Mouse (Mus musculus) G1E (cell line): Measurements from ENCODE around the gene Suv39h1. TPM values are rescaled to one million over a fixed set of nuclear protein-coding genes. Genes with fewer than 3 reads are reported as not detected.

ENCODE experiments used
- ATAC-seq: 2 replicates; pipeline ENCODE4 v1.8.0; 2016; ENCODE audit warnings: mild to moderate bottlenecking; ENCODE audit not compliant: insufficient number of reproducible peaks, poor library complexity, low FRiP score, severe bottlenecking; ENCODE audit errors: extremely low read depth
- DNase-seq: peaks from one replicate; pipeline ENCODE4 v3.0.0; 2012; ENCODE audit warnings: low spot score
- H3K27me3 ChIP-seq: 2 replicates; pipeline ENCODE4 v1.6.1; 2012; ENCODE audit warnings: mild to moderate bottlenecking, low read length, inconsistent platforms; ENCODE audit not compliant: insufficient read depth
- H3K36me3 ChIP-seq: replicated peaks from 2 replicates; pipeline ENCODE3; 2012; ENCODE audit warnings: mild to moderate bottlenecking, inconsistent platforms
- H3K4me1 ChIP-seq: 2 replicates; pipeline ENCODE4 v1.6.1; 2012; ENCODE audit warnings: low read depth, low read length, inconsistent platforms, mixed read lengths; ENCODE audit not compliant: insufficient read depth
- H3K4me3 ChIP-seq: 2 replicates; pipeline ENCODE4 v1.5.1; 2012; ENCODE audit warnings: low read depth, mild to moderate bottlenecking, inconsistent platforms, low read length, moderate library complexity, mixed read lengths
- H3K9me3 ChIP-seq: replicated peaks from 2 replicates; pipeline ENCODE4 v1.6.1; 2012; ENCODE audit warnings: inconsistent platforms
- CTCF ChIP-seq: IDR thresholded peaks from 2 replicates; pipeline ENCODE4 v1.5.1; 2012; ENCODE audit warnings: low read depth, low read length, inconsistent platforms, mixed read lengths
- GATA1 ChIP-seq: IDR thresholded peaks from 2 replicates; pipeline ENCODE4 v1.6.1; 2012; ENCODE audit warnings: borderline replicate concordance, low read length, inconsistent platforms, mixed read lengths
- GATA2 ChIP-seq: IDR thresholded peaks from 2 replicates; pipeline ENCODE4 v1.6.1; 2012; ENCODE audit warnings: low read depth, low read length, inconsistent platforms, borderline replicate concordance
- POLR2AphosphoS5 ChIP-seq: IDR thresholded peaks from 2 replicates; pipeline ENCODE4 v1.6.1; 2012; ENCODE audit warnings: low read depth, low read length, inconsistent platforms; ENCODE audit not compliant: insufficient replicate concordance
- TAL1 ChIP-seq: conservative IDR thresholded peaks from 2 replicates; pipeline ENCODE4 v1.6.1; 2012; ENCODE audit warnings: low read depth, low read length, inconsistent platforms, mixed read lengths
- polyA plus RNA-seq: library from polyadenylated mRNA; stranded (reverse); fragments of >175 nt; gene quantifications from 2 replicates; pipeline ENCODE4 v1.2.3, GENCODE M21; 2012
- total RNA-seq, 2 experiments: library from RNA; stranded (forward) in 1 of 2; stranded (reverse) in 1 of 2; fragments of 200-1000 nt in 1 of 2; fragments of >200 nt in 1 of 2; fragmentation: Nextera tagmentation in 1 of 2; gene quantifications; 2 replicates each; pipeline ENCODE4 v1.2.3; 2014 to 2017

Gene Suv39h1
- total and polyA plus RNA-seq, 3 experiments: 23.6 to 69.7 (median 66.6) TPM

DNA sequence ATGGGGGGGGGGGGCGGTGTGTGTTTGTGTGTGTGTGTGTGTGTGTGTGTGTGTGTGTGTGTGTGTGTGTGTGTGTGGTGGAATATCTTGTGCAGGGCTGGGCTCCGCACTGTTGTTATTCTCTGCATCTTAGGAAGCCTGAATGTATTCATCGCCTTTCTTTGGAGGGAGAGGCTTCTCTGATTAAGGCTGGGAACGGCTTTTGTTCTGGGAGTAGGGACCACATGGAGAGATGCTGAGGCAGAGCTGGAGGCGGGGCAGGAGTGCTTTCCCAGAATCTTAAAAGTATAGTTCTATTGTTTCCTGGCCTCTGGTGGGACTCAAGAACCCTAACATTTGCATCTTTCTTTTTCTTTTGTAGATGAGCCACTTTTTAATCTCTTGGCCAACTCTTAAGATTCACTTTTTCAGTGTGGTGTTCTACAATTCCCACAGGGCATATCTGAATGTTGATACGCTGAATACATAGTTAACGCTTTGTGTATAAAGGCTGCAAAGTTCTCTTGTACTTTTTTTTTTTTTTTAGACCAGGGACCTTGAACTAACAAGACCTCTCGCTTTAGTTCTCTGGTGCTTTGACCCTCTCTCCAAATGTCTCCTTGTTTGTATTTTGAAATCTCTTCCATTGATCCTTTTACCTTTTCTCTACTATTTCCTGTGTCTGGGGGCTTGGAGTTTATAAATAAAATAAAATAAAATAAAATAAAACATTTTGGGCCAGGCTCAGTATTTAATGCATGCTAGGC is 60.8 kb downstream of the Suv39h1 start:
- no peaks in the 10 kb centered on the region for H3K27me3 ChIP-seq
- no peaks in the 10 kb centered on the region for H3K9me3 ChIP-seq
- no peaks in the 10 kb centered on the region for H3K36me3 ChIP-seq
- no peak for TF ChIP-seq GATA2
- TF ChIP-seq TAL1: no peak
- TF ChIP-seq GATA1: no peak
- no peak for TF ChIP-seq CTCF
- no peak for TF ChIP-seq POLR2AphosphoS5
- no peak overlapping the region for H3K4me3 ChIP-seq
- peaks cover 20% of the 10 kb centered on the region for H3K4me1 ChIP-seq
- ATAC-seq (no peak), DNase-seq (no peak)

DNA sequence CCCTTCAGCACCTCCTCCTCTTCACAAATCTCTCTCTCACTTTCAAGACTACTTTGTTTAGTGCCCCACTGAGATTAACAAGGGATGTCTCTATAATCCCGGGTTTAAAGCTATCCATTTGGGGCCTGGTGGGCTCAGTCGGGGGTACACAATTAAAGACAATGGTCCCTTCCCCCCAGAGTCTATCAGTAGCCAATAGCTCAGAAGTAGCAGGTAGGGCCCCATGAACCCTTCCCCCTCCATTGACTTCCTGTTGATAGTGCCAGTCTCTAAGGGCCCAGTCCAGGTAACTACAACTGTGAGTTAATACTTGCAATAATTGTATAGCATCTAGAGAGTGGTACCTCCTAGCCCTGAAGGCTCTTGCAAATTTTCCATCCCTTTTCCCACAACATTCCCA is 61.4 kb downstream of the Suv39h1 start:
- no peaks in the 10 kb centered on the region for H3K9me3 ChIP-seq
- H3K36me3 ChIP-seq: no peaks in the 10 kb centered on the region
- ATAC-seq (no peak), DNase-seq (no peak)
- H3K4me1 ChIP-seq: peaks cover 20% of the 10 kb centered on the region
- TF ChIP-seq POLR2AphosphoS5 (no peak), CTCF (no peak), GATA1 (no peak)
- no peaks in the 10 kb centered on the region for H3K27me3 ChIP-seq
- H3K4me3 ChIP-seq: no peak overlapping the region

Other genes starting within 250 kb of the Suv39h1 start
- 68.1 and 71.8 TPM in 2 replicates for gene Otud5, start 233.4 kb downstream of the Suv39h1 start, total RNA-seq (2014; fragmentation: Nextera tagmentation)
- 53.3 and 53.7 TPM in 2 replicates for gene Otud5, start 233.4 kb downstream of the Suv39h1 start, total RNA-seq (2017)
- gene Otud5, start 233.4 kb downstream of the Suv39h1 start, polyA plus RNA-seq: 84.0 and 86.5 TPM in 2 replicates
- 7.4 and 12.8 TPM in 2 replicates for gene Pim2, start 196.5 kb downstream of the Suv39h1 start, total RNA-seq (2014; fragmentation: Nextera tagmentation)
- gene Pim2, start 196.5 kb downstream of the Suv39h1 start, total RNA-seq (2017): 1.8 and 2.2 TPM in 2 replicates
- gene Pim2, start 196.5 kb downstream of the Suv39h1 start, polyA plus RNA-seq: 23.1 and 25.6 TPM in 2 replicates
- gene Slc35a2, start 190.7 kb downstream of the Suv39h1 start, total RNA-seq (2014; fragmentation: Nextera tagmentation): 9.6 and 13.5 TPM in 2 replicates
- 34.0 and 39.4 TPM in 2 replicates for gene Slc35a2, start 190.7 kb downstream of the Suv39h1 start, total RNA-seq (2017)
- gene Slc35a2, start 190.7 kb downstream of the Suv39h1 start, polyA plus RNA-seq: 75.8 and 107 TPM in 2 replicates
- gene Pqbp1, start 175.5 kb downstream of the Suv39h1 start, total RNA-seq (2014; fragmentation: Nextera tagmentation): 50.0 and 64.3 TPM in 2 replicates
- gene Pqbp1, start 175.5 kb downstream of the Suv39h1 start, total RNA-seq (2017): 146 and 162 TPM in 2 replicates
- 152 and 167 TPM in 2 replicates for gene Pqbp1, start 175.5 kb downstream of the Suv39h1 start, polyA plus RNA-seq
- 195 and 197 TPM in 2 replicates for gene Timm17b, start 175.4 kb downstream of the Suv39h1 start, total RNA-seq (2014; fragmentation: Nextera tagmentation)
- 72.9 and 78.8 TPM in 2 replicates for gene Timm17b, start 175.4 kb downstream of the Suv39h1 start, total RNA-seq (2017)
- gene Timm17b, start 175.4 kb downstream of the Suv39h1 start, polyA plus RNA-seq: 122 and 139 TPM in 2 replicates
- gene Gm10491, start 166.9 kb downstream of the Suv39h1 start, total RNA-seq (2014; fragmentation: Nextera tagmentation): not detected in 2 replicates
- gene Gm10491, start 166.9 kb downstream of the Suv39h1 start, total RNA-seq (2017): not detected in 2 replicates
- not detected in 2 replicates for gene Gm10491, start 166.9 kb downstream of the Suv39h1 start, polyA plus RNA-seq
- gene Gm10490, start 165.2 kb downstream of the Suv39h1 start, total RNA-seq (2014; fragmentation: Nextera tagmentation): not detected in 2 replicates
- 1.5 TPM in 1 of 2 replicates, not detected in the other for gene Gm10490, start 165.2 kb downstream of the Suv39h1 start, total RNA-seq (2017)
- not detected in 2 replicates for gene Gm10490, start 165.2 kb downstream of the Suv39h1 start, polyA plus RNA-seq
- gene Pcsk1n, start 154.9 kb downstream of the Suv39h1 start, total RNA-seq (2014; fragmentation: Nextera tagmentation): not detected in 2 replicates
- gene Pcsk1n, start 154.9 kb downstream of the Suv39h1 start, total RNA-seq (2017): not detected in 2 replicates
- gene Pcsk1n, start 154.9 kb downstream of the Suv39h1 start, polyA plus RNA-seq: not detected in 2 replicates
- not detected in 2 replicates for gene Eras, start 146.2 kb downstream of the Suv39h1 start, total RNA-seq (2014; fragmentation: Nextera tagmentation)
- not detected in 2 replicates for gene Eras, start 146.2 kb downstream of the Suv39h1 start, total RNA-seq (2017)
- gene Eras, start 146.2 kb downstream of the Suv39h1 start, polyA plus RNA-seq: not detected in 2 replicates
- 14.5 and 17.2 TPM in 2 replicates for gene Hdac6, start 126.9 kb downstream of the Suv39h1 start, total RNA-seq (2014; fragmentation: Nextera tagmentation)
- gene Hdac6, start 126.9 kb downstream of the Suv39h1 start, total RNA-seq (2017): 5.5 and 8.9 TPM in 2 replicates
- gene Hdac6, start 126.9 kb downstream of the Suv39h1 start, polyA plus RNA-seq: 6.0 and 6.5 TPM in 2 replicates
- 93.3 and 105 TPM in 2 replicates for gene Gata1, start 96.7 kb downstream of the Suv39h1 start, total RNA-seq (2014; fragmentation: Nextera tagmentation)
- 38.1 and 41.0 TPM in 2 replicates for gene Gata1, start 96.7 kb downstream of the Suv39h1 start, total RNA-seq (2017)
- gene Gata1, start 96.7 kb downstream of the Suv39h1 start, polyA plus RNA-seq: 46.2 and 48.8 TPM in 2 replicates
- not detected in 2 replicates for gene Glod5, start 56.3 kb downstream of the Suv39h1 start, total RNA-seq (2014; fragmentation: Nextera tagmentation)
- not detected in 2 replicates for gene Glod5, start 56.3 kb downstream of the Suv39h1 start, total RNA-seq (2017)
- gene Glod5, start 56.3 kb downstream of the Suv39h1 start, polyA plus RNA-seq: not detected in 2 replicates
- gene Was, start 15.7 kb upstream of the Suv39h1 start, total RNA-seq (2014; fragmentation: Nextera tagmentation): 86.1 and 101 TPM in 2 replicates
- 99.6 and 105 TPM in 2 replicates for gene Was, start 15.7 kb upstream of the Suv39h1 start, total RNA-seq (2017)
- gene Was, start 15.7 kb upstream of the Suv39h1 start, polyA plus RNA-seq: 198 and 247 TPM in 2 replicates
- gene Wdr13, start 58.1 kb upstream of the Suv39h1 start, total RNA-seq (2014; fragmentation: Nextera tagmentation): 22.2 and 31.1 TPM in 2 replicates
- gene Wdr13, start 58.1 kb upstream of the Suv39h1 start, total RNA-seq (2017): 24.6 and 27.6 TPM in 2 replicates
- 30.1 and 34.3 TPM in 2 replicates for gene Wdr13, start 58.1 kb upstream of the Suv39h1 start, polyA plus RNA-seq
- 460 and 585 TPM in 2 replicates for gene Rbm3, start 71.1 kb upstream of the Suv39h1 start, total RNA-seq (2014; fragmentation: Nextera tagmentation)
- gene Rbm3, start 71.1 kb upstream of the Suv39h1 start, total RNA-seq (2017): 1,150 and 1,311 TPM in 2 replicates
- gene Rbm3, start 71.1 kb upstream of the Suv39h1 start, polyA plus RNA-seq: 125 and 248 TPM in 2 replicates
- gene Tbc1d25, start 101.4 kb upstream of the Suv39h1 start, total RNA-seq (2014; fragmentation: Nextera tagmentation): 9.7 and 15.0 TPM in 2 replicates
- 6.3 and 6.5 TPM in 2 replicates for gene Tbc1d25, start 101.4 kb upstream of the Suv39h1 start, total RNA-seq (2017)
- gene Tbc1d25, start 101.4 kb upstream of the Suv39h1 start, polyA plus RNA-seq: 3.5 and 4.4 TPM in 2 replicates
- 11.1 and 17.1 TPM in 2 replicates for gene Ebp, start 118.8 kb upstream of the Suv39h1 start, total RNA-seq (2014; fragmentation: Nextera tagmentation)
- 52.7 and 84.7 TPM in 2 replicates for gene Ebp, start 118.8 kb upstream of the Suv39h1 start, total RNA-seq (2017)
- gene Ebp, start 118.8 kb upstream of the Suv39h1 start, polyA plus RNA-seq: 2.2 and 2.3 TPM in 2 replicates
- gene Porcn, start 131.8 kb upstream of the Suv39h1 start, total RNA-seq (2014; fragmentation: Nextera tagmentation): 4.6 and 5.5 TPM in 2 replicates
- 0.22 and 0.81 TPM in 2 replicates for gene Porcn, start 131.8 kb upstream of the Suv39h1 start, total RNA-seq (2017)
- 2.6 and 2.7 TPM in 2 replicates for gene Porcn, start 131.8 kb upstream of the Suv39h1 start, polyA plus RNA-seq
- 29.2 and 44.0 TPM in 2 replicates for gene Ftsj1, start 177.6 kb upstream of the Suv39h1 start, total RNA-seq (2014; fragmentation: Nextera tagmentation)
- gene Ftsj1, start 177.6 kb upstream of the Suv39h1 start, total RNA-seq (2017): 16.1 and 17.8 TPM in 2 replicates
- 10.3 and 11.5 TPM in 2 replicates for gene Ftsj1, start 177.6 kb upstream of the Suv39h1 start, polyA plus RNA-seq
- 0.39 and 6.7 TPM in 2 replicates for gene Slc38a5, start 196.4 kb upstream of the Suv39h1 start, total RNA-seq (2014; fragmentation: Nextera tagmentation)
- gene Slc38a5, start 196.4 kb upstream of the Suv39h1 start, total RNA-seq (2017): not detected in 2 replicates
- 0.10 and 0.32 TPM in 2 replicates for gene Slc38a5, start 196.4 kb upstream of the Suv39h1 start, polyA plus RNA-seq